Mouse (Mus musculus): ENCODE data around the gene Yy1.

DNA sequence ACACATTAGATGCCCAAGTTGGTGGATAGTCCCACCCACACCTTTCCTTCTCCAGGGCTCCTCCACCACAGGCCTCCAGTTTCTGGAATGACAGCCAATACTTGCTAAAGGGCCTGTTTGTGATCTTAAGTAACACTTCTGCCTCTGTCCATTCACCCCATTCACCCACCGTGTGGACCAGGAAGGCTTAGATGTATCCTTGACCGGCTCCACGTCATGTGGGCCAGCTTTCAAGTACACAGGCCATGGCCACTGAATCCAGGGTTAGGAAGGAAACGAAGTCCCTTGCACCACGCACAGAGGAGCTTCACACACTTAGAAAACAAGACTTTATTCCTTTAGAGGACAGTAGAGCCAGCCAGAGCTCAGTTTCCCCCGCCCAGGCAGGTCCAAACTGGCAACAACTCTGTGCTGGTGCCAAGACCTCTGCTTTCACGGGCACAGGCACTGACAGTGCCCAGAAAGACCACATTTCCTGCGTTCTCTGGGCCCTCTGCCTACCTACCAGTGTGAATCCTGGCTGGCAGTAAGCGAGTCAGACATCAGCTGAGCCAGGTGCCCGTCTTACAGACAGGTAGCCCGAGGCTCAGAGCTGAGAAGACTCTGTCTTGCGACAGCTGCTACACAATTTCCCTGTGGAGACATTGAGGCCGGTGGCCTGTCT lies 32.9 kb downstream of the Yy1 start:
- TF ChIP-seq CTCF (IDR thresholded peaks at IDR 0.05; ENCODE audit: borderline replicate concordance, insufficient read depth, low read depth, low read length) = no peak
- no peak for TF ChIP-seq POLR2A (IDR thresholded peaks at IDR 0.05; ENCODE audit: borderline replicate concordance, insufficient read depth, low read length)

Data from cerebellum, adult 2 months (tissue).